Mouse (Mus musculus): ENCODE measurements around the gene Timm8a1. TPM values are rescaled to one million over a fixed set of nuclear protein-coding genes. Genes with fewer than 3 reads are reported as not detected.

The Timm8a1 gene
- polyA plus RNA-seq, 1 experiment from 2014 or later = 106 TPM

- H3K4me1 ChIP-seq (replicated peaks; ENCODE audit: insufficient read depth, low read length) = no peaks in the 10 kb centered on the region
- no peak for DNase-seq (ENCODE audit: low spot score)
- H3K27ac ChIP-seq = no peak within 1 kb of the TSS
- no peak within 1 kb of the TSS for H3K4me2 ChIP-seq (ENCODE audit: low read length)
- no peak for ATAC-seq (replicated peaks; ENCODE audit: low FRiP score, low read depth)
- no peaks in the 10 kb centered on the region for H3K36me3 ChIP-seq (ENCODE audit: insufficient read depth, low read length)
- no peaks in the 10 kb centered on the region for H3K9me3 ChIP-seq (replicated peaks; ENCODE audit: low read length)
- no peak within 1 kb of the TSS for H3K4me3 ChIP-seq (replicated peaks; ENCODE audit: low read depth, low read length)
- H3K27me3 ChIP-seq (ENCODE audit: insufficient read depth, low read length) = no peaks in the 10 kb centered on the region
- 76% methylated on average over 11 of the region's 11 CpGs for WGBS
- no peak for TF ChIP-seq CTCF (IDR thresholded peaks at IDR 0.05; ENCODE audit: low read depth)
- H3K9ac ChIP-seq (ENCODE audit: low read depth, low read length) = no peak within 1 kb of the TSS
Observed at GRCm38 (mm10) chrX:134582888-134583669, 41.4 kb upstream of the Timm8a1 start, which contains the start of gene Btk. TSS of gene Btk (minus strand) at chrX:134583570.

DNA sequence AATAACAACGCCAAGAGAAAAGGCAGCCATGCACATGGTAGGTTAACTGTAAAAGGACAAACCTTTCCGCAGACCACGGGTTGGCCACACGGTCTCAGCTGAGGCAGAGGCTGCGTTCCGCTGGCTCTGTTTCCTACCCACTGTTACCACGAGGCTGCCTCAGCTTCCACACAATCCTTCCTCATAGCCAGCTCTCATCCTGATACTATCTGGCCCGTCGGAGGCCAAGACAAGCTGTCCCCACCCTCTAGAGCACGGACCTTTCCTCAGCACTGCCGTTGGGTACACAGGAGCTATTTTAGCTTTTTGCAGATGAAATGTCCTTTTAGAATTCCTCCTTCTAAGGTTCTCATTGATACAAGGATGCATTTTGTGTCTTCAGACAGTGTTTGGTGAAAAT lies 40.6 kb upstream of the Timm8a1 start:
- DNase-seq (ENCODE audit: low spot score) (no peak), ATAC-seq (replicated peaks; ENCODE audit: low FRiP score, low read depth) (no peak)
- Histone ChIP-seq H3K4me2 (ENCODE audit: low read length) (no peak overlapping the region), H3K27me3 (ENCODE audit: insufficient read depth, low read length) (no peaks in the 10 kb centered on the region), H3K9me3 (replicated peaks; ENCODE audit: low read length) (no peaks in the 10 kb centered on the region), H3K36me3 (ENCODE audit: insufficient read depth, low read length) (no peaks in the 10 kb centered on the region), H3K9ac (ENCODE audit: low read depth, low read length) (no peak overlapping the region), H3K4me1 (replicated peaks; ENCODE audit: insufficient read depth, low read length) (no peaks in the 10 kb centered on the region), H3K27ac (no peak overlapping the region), H3K4me3 (replicated peaks; ENCODE audit: low read depth, low read length) (no peak overlapping the region)
- TF ChIP-seq CTCF (IDR thresholded peaks at IDR 0.05; ENCODE audit: low read depth) = no peak
- 85% methylated on average over 11 of the region's 11 CpGs for WGBS

DNA sequence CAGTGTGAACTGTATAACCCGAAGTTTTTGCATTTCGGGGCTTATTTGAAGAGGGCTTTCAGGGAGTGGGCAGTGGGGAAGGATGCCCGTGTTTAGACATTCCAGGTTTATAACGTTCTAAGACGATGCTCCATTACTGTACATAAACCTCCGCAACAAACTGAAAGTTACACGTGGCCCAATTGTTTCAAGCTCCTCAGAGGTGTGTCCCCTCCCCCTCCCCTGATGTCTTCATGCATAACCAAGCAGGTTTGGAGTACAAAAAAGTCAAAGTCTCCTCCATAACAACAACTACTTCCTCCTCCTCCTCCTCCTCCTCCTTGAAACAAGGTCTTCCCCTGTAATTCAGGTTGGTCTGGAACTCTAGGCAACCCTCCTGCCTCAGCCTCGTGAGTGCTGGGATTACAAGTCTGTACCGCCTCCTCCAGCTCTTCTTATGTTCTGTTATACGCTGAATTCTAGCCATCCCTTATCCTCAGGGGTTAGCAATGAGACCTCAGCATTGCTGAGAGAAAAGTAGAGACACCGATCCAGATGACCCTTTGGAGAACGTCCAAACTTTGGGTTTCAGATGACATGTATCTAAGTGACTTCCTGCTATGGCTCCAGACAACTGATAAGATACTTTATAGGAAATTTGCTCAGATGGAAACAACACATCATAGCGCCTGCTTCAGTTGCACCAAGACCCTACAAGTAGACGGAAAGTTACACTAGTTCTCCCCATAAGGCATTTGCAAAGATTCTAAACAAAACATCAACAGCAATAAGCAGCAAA lies 39.1 kb upstream of the Timm8a1 start:
- H3K36me3 ChIP-seq (ENCODE audit: insufficient read depth, low read length) = no peaks in the 10 kb centered on the region
- H3K9me3 ChIP-seq (replicated peaks; ENCODE audit: low read length) = no peaks in the 10 kb centered on the region
- no peaks in the 10 kb centered on the region for H3K4me1 ChIP-seq (replicated peaks; ENCODE audit: insufficient read depth, low read length)
- H3K4me2 ChIP-seq (ENCODE audit: low read length) = no peak overlapping the region
- DNase-seq (ENCODE audit: low spot score) (no peak), ATAC-seq (replicated peaks; ENCODE audit: low FRiP score, low read depth) (no peak)
- H3K9ac ChIP-seq (ENCODE audit: low read depth, low read length) = no peak overlapping the region
- TF ChIP-seq CTCF (IDR thresholded peaks at IDR 0.05; ENCODE audit: low read depth) = no peak
- WGBS = 82% methylated on average over 14 of the region's 14 CpGs
- no peak overlapping the region for H3K4me3 ChIP-seq (replicated peaks; ENCODE audit: low read depth, low read length)
- H3K27ac ChIP-seq = no peak overlapping the region
- H3K27me3 ChIP-seq (ENCODE audit: insufficient read depth, low read length) = no peaks in the 10 kb centered on the region

- no peak overlapping the region for H3K4me3 ChIP-seq (replicated peaks; ENCODE audit: low read depth, low read length)
- no peak overlapping the region for H3K4me2 ChIP-seq (ENCODE audit: low read length)
- 79% methylated on average over 4 of the region's 4 CpGs for WGBS
- H3K36me3 ChIP-seq (ENCODE audit: insufficient read depth, low read length) = no peaks in the 10 kb centered on the region
- DNase-seq (ENCODE audit: low spot score) (no peak), ATAC-seq (replicated peaks; ENCODE audit: low FRiP score, low read depth) (no peak)
- no peaks in the 10 kb centered on the region for H3K9me3 ChIP-seq (replicated peaks; ENCODE audit: low read length)
- no peak for TF ChIP-seq CTCF (IDR thresholded peaks at IDR 0.05; ENCODE audit: low read depth)
- H3K4me1 ChIP-seq (replicated peaks; ENCODE audit: insufficient read depth, low read length) = no peaks in the 10 kb centered on the region
- no peaks in the 10 kb centered on the region for H3K27me3 ChIP-seq (ENCODE audit: insufficient read depth, low read length)
- H3K9ac ChIP-seq (ENCODE audit: low read depth, low read length) = no peak overlapping the region
- H3K27ac ChIP-seq = no peak overlapping the region
Observed at GRCm38 (mm10) chrX:134577896-134578295, 36.2 kb upstream of the Timm8a1 start.

- DNase-seq (ENCODE audit: low spot score) (no peak), ATAC-seq (replicated peaks; ENCODE audit: low FRiP score, low read depth) (no peak)
- WGBS = 79% methylated on average over 8 of the region's 8 CpGs
Observed at GRCm38 (mm10) chrX:134566536-134567222, 25.0 kb upstream of the Timm8a1 start.

GRCm38 (mm10) chrX:134564326-134564725 lies 22.7 kb upstream of the Timm8a1 start:
- H3K9me3 ChIP-seq (replicated peaks; ENCODE audit: low read length) = no peaks in the 10 kb centered on the region
- WGBS = 73% methylated on average over 4 of the region's 4 CpGs
- DNase-seq (ENCODE audit: low spot score) (no peak), ATAC-seq (replicated peaks; ENCODE audit: low FRiP score, low read depth) (no peak)
- no peak overlapping the region for H3K4me3 ChIP-seq (replicated peaks; ENCODE audit: low read depth, low read length)
- no peak for TF ChIP-seq CTCF (IDR thresholded peaks at IDR 0.05; ENCODE audit: low read depth)
- no peak overlapping the region for H3K9ac ChIP-seq (ENCODE audit: low read depth, low read length)
- H3K4me2 ChIP-seq (ENCODE audit: low read length) = no peak overlapping the region
- no peak overlapping the region for H3K27ac ChIP-seq
- H3K36me3 ChIP-seq (ENCODE audit: insufficient read depth, low read length) = no peaks in the 10 kb centered on the region
- H3K4me1 ChIP-seq (replicated peaks; ENCODE audit: insufficient read depth, low read length) = no peaks in the 10 kb centered on the region
- H3K27me3 ChIP-seq (ENCODE audit: insufficient read depth, low read length) = no peaks in the 10 kb centered on the region

More at GRCm38 (mm10) chrX:134566536-134567222, 25.0 kb upstream of the Timm8a1 start:
- H3K4me1 ChIP-seq (replicated peaks; ENCODE audit: insufficient read depth, low read length) = no peaks in the 10 kb centered on the region
- no peak overlapping the region for H3K4me2 ChIP-seq (ENCODE audit: low read length)
- no peak for TF ChIP-seq CTCF (IDR thresholded peaks at IDR 0.05; ENCODE audit: low read depth)
- no peak overlapping the region for H3K27ac ChIP-seq
- H3K27me3 ChIP-seq (ENCODE audit: insufficient read depth, low read length) = no peaks in the 10 kb centered on the region
- no peaks in the 10 kb centered on the region for H3K9me3 ChIP-seq (replicated peaks; ENCODE audit: low read length)
- H3K9ac ChIP-seq (ENCODE audit: low read depth, low read length) = no peak overlapping the region
- no peaks in the 10 kb centered on the region for H3K36me3 ChIP-seq (ENCODE audit: insufficient read depth, low read length)
- no peak overlapping the region for H3K4me3 ChIP-seq (replicated peaks; ENCODE audit: low read depth, low read length)

Data from kidney, postnatal 0 days (tissue).